Mouse (Mus musculus): ENCODE measurements at regions not wholly inside any gene's neighbourhood (a gene's known extent, or its start where the extent isn't known, plus 50 kb on each side); places are given as distances from the start of the nearest gene placed in this dataset.

DNA sequence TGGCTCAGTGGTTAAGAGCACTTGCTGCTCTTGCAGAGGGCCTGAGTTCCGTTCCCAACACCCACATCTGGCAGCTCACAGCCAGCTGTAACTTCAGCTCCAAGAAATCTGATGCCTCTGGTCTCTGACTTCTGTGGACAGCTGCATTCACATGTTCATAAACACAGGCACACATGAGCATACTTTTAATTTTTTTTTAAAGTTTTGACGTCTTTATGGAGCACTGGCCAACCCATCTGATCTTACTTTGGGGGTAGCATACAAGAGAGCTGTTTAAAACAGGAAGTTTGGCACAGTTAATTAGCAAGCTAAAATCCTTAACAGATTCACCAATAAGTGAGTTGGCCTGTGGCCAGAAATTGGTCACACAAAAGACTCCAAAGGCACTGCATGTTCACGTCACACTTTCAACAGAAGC lies 81.2 kb upstream of the Atl2 start:
- DNase-seq (ENCODE audit: inconsistent ontology term): no peak

- DNase-seq (ENCODE audit: inconsistent ontology term): no peak
These were observed 80.7 kb upstream of the Atl2 start for GRCm38 (mm10) chr17:79976518-79977100.

GRCm38 (mm10) chr17:79975997-79976443 lies 80.1 kb upstream of the Atl2 start:
- peak; percentile 9 for DNase-seq (ENCODE audit: inconsistent ontology term)

DNA sequence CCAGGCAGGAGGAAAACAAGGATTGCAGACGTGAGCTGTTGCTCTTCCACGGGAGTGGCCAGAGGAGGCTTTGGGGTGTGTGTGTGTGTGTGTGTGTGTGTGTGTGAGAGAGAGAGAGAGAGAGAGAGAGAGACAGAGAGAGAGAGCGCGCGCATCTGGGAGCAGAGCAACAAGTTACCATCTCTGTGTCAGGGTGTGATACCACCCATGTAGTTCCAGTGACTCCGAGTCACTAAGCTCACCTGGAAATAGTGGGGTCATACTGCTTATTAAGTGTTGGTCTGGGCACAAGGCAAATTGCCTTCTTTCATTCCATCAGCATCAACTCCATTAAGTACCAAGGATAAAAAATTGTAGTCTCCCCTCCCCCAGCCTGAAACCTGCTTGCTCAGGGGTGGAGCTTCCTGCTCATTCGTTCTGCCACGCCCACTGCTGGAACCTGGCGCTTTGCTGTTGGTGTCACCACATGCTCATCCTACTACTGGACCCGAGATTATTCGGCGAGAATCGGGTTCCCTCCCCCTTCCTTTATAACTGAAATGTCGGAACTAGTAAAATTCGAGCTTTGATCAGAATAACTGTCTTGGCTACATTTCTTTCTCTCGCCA lies 79.3 kb upstream of the Atl2 start:
- peak; percentile 10 for DNase-seq (ENCODE audit: inconsistent ontology term)

- DNase-seq (ENCODE audit: inconsistent ontology term): no peak
These were observed 75.9 kb upstream of the Atl2 start for GRCm38 (mm10) chr17:79971721-79972336.

GRCm38 (mm10) chr17:79969500-79969972 lies 73.6 kb upstream of the Atl2 start:
- DNase-seq (ENCODE audit: inconsistent ontology term): no peak

DNA sequence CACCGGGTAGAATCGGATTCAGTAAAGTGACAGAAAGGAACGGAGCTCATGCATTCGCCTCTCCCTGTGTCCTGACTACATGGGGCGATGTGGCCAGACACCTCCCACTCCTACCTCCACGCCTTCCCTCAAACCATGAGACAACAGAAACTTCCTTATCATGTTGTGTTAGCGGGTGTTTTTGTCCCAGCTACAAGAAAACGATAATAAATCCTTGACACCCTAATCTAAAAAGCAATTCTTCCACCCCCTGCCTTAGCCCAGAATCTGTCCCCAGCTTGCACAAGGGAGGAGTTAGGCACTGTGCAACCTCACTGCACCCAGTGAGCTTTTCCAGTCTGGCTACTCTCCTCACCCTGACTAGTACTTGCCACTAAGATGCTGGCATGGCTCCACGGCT lies 72.9 kb upstream of the Atl2 start:
- no peak for DNase-seq (ENCODE audit: inconsistent ontology term)

GRCm38 (mm10) chr17:79966981-79967380 lies 71.1 kb upstream of the Atl2 start:
- DNase-seq (ENCODE audit: inconsistent ontology term): no peak

DNA sequence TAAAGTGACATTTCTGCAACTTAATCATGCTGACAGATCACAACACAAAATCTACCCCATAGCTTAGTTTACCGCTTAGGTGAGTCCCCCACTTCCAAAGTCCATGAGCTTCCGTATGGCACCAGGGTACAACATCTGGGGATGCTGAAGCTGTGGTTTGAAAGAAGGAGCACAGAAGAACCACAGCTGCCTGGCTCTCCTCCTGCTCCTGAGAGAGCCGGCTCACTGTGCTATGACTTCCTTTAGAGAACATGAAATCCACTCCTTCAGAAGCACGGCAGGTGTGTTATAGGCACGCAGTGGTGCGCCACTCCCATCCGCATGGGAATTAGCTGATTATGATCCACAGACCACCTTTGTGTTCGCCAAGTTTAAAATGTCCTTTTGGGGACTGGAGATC lies 69.7 kb upstream of the Atl2 start:
- no peak for DNase-seq (ENCODE audit: inconsistent ontology term)

- DNase-seq (ENCODE audit: inconsistent ontology term): no peak
These were observed 68.9 kb upstream of the Atl2 start for GRCm38 (mm10) chr17:79964850-79965249.

GRCm38 (mm10) chr17:79963330-79963729 lies 67.4 kb upstream of the Atl2 start:
- no peak for DNase-seq (ENCODE audit: inconsistent ontology term)

DNA sequence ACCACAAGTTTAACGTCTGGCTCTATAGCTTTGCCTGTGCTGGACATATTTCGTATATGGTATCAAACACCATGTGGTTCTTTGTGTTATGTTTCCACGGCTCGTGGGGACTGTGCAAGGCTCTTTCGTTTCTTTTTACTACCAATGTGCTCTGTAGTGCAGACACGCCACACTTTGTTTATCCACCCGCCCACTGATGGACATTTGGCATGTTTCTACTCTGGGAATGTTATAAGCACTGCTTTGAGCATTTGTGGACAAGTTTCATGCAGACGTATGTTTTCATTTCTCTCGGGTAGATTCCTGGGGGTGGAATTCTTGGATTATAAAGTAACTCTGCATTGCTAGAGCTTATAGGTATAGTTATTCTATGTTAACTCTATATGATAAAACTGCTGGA lies 65.5 kb upstream of the Atl2 start:
- no peak for DNase-seq (ENCODE audit: inconsistent ontology term)

- no peak for DNase-seq (ENCODE audit: inconsistent ontology term)
These were observed 64.8 kb upstream of the Atl2 start for GRCm38 (mm10) chr17:79960688-79961087.

GRCm38 (mm10) chr17:79955267-79955666 lies 59.3 kb upstream of the Atl2 start:
- no peak for DNase-seq (ENCODE audit: inconsistent ontology term)

DNA sequence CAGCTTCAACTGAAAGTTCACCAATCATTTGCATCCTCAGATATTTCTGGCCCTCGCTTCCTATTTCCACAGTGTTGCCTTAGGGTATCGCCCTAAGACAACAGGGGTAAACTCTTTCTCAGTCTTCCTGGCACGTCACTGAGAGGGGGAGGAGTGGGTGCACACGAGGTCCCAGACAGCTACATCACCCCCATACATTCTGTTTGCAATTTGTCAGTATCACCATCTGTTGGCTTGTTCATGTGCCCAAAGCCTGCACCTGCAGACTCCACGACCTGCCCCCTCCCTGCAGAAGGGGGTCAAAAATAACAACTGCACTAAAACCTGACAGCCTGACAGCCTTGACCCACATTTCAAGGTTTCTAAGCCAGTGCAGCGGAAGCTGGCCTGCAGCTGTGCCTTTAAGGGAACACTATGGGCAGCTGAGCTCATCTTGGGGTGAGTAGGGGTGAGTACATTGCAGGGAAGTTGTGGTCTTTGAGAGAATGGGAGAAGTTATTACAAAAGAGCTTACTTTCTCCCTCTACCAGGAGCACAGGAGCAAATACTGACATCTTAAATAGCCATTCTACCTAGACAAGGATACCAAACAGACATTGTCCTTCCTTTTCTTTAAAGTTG lies 58.8 kb upstream of the Atl2 start:
- no peak for DNase-seq (ENCODE audit: inconsistent ontology term)

- DNase-seq (ENCODE audit: inconsistent ontology term): peak; percentile 65
These were observed 52.9 kb upstream of the Atl2 start for GRCm38 (mm10) chr17:79948591-79949475.
